Mouse (Mus musculus) NIH3T3 (cell line): ENCODE results near the gene Pirb.
A peak's percentile ranks its signal among the peaks of the same experiment; 100 is the strongest.
"Not testable (repeated sequence)": the region's sequence is repeated elsewhere in the genome, so short reads cannot be mapped to it uniquely, and the experiment has no call there.

Experiments used
- DNase-seq: peaks from one replicate; pipeline ENCODE4 v3.0.0-alpha.2; 2012; ENCODE audit warnings: low read depth

Gene Pirb

DNA sequence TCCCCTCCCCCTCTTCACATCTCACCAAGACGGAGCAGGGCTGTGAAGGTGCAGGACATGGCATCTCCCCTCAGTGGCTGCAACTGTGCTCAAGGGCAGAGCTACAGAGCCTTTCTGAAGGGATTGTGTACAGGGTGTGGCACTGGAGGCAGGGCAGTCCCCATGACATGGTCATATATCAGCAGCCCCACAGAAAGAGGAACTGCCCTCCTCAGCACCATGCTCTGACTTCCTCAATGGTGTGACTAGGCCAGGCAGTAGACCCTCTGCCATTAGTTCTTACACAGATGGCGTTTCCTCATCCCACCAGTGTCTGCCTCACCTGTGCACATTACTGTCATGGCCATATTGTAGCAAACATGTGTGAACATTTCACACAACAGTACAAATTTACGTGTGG lies at the start of gene Pirb:
Pirb (minus strand) TSS at position 124 of the 400 bp plus-strand sequence.
- not testable (repeated sequence) for DNase-seq

GRCm38 (mm10) chr7:3732675-3733074 lies 12.5 kb upstream of the Pirb start:
- not testable (repeated sequence) for DNase-seq

GRCm38 (mm10) chr7:3725459-3725858 lies 5.3 kb upstream of the Pirb start:
- not testable (repeated sequence) for DNase-seq

DNA sequence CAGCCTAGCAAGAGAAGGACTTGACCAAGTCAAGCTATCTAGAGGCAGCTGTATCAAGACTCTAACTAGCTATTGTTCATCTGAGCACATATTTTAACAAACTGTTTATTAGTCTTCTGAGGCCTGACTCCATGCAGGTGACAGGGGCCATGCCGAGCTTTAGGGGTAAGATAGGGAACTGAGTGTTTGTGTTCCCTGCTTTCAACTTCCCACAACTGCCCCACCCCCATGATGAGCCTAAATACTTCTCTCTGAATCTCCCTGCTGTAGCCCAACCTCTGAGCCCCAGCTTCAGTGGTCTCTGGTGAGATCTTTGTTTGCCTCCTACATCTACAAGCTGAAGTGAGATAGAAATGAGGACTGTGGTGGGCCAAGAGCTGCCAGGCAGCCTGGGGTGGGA lies 4.9 kb downstream of the Pirb start:
- DNase-seq, result no peak

DNA sequence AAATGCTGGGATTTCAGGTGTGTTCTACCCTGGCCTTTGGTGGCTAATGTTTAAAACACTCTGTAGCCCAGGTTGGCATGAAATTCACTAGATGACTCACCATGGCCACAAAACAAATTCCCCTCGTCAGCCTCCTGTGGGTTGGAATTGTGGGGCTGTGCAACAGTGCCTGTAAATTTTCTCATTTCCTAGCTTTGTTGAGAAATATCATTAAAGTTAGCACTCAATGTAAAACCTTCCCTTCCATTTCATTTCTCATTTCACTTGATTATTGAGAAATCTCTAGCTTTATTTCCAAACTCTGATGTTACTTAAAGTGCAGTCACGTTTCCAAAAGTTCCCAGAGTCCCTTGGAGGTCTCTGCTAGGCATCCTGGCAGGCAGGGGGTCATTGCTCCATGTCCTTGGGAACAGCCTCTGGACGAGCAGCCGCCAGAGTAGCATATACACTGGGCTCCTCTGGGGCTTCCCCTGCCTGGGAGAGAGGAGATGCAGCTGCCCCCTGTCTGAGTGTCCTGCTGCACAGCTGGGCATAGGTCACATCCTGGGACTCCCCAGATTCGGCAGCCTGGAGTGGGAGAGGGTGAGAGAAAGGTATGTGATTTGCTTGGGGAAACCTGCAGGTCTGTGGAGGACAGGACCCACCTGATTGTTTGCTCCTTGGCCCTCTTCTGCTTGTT lies 7.8 kb downstream of the Pirb start:
- no peak for DNase-seq

GRCm38 (mm10) chr7:3709000-3709399 lies 11.2 kb downstream of the Pirb start:
- DNase-seq, result no peak

GRCm38 (mm10) chr7:3708447-3708980 lies 11.7 kb downstream of the Pirb start:
- not testable (repeated sequence) for DNase-seq

DNA sequence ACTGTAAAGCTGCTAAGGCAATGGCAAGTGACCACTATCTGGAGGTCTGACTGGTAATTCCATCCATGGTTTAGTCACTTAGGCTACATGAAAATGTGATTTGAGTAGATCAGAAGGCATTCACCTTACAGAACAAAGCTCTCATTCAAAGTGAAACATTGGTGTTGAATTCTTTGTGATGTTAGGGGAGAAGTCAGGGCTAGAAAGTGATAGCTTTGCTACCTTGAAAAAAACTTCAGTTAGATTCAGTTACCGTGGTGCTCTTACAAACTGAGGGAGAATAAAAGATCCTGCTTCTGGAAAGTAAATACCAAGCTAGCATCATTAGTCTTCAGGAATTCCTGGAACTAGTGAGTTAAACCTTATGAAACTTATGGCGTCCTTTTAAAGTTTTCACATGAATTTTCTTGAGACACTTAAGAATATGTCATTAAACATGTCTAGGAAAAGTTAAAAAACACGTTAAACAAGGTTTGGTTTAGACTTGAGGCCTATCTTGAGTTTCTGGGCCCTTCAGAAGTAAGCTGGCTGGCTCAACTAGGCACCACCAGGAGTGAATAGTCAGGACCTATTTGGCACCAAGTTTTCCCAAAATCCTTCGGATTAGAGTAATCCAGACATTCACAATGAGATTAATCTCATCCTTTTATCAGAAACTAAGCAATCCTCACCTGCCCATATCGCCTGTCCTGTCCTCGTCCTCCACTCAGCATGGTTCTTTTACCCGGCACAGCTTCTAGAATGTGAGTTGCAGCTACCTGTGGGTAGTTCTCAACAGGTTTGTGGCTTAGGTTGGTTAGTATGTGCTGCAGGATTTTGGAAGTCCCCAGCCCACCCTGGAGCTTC lies 12.4 kb downstream of the Pirb start:
- DNase-seq, result peak; percentile 37

DNA sequence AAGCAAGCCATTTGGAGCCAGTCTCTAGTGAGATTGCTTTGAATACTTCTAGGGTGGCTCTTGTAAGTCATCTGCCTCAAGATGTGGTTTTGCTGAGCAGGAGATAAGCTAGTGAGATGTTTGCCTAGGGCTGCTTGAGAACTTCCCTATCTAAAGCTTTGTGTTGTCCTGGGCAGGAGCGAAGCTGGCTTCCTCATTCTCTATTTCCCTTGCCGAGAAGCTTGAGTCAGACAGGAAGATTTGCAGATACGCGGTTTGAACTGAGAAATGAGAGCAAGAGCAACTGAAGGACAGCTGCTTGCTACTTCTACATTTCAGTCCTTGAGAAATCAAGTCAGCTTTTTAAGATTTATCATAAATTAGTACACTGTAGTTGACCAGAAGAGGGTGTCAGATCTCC lies 13.2 kb downstream of the Pirb start:
- peak; percentile 25 for DNase-seq

- DNase-seq, result peak; percentile 54
Observed at GRCm38 (mm10) chr7:3706343-3706934, 13.8 kb downstream of the Pirb start.

GRCm38 (mm10) chr7:3705911-3706310 lies 14.3 kb downstream of the Pirb start:
- DNase-seq, result no peak

DNA sequence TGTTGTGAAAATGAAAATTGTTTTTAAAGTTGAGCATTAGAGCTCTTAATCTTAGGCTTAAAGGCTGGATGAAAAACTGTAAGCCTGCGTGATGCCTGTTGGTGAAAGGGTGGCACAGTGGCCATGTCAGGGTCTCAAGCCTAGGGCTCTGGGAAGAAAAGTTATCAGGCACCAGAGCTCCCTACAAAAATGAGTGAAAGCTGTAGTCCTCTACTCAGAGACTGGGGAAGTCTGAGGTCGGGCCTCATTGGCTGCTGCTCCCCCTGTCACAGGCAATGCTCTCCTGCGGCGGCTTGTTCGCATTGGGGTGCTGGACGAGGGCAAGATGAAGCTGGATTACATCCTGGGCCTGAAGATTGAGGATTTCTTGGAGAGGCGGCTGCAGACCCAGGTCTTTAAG lies 14.7 kb downstream of the Pirb start:
- not testable (repeated sequence) for DNase-seq

DNA sequence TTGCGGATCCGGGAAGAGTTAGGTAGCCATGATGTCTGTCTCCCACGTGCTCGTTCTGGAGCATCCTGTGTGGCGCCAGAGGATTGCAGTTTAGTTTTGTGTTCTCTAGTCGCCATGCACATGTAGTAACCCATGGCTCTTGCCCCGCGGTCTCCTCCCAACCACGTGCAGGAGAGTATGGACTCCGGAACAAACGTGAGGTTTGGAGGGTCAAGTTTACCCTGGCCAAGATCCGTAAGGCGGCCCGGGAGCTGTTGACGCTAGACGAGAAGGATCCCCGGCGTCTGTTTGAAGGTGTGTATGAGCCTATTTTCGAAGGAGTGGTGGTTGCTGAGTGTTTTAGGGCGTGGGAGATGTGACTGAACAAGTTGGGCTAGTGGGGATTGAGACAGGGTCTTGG lies 15.7 kb downstream of the Pirb start:
- DNase-seq, result peak; percentile 71

DNA sequence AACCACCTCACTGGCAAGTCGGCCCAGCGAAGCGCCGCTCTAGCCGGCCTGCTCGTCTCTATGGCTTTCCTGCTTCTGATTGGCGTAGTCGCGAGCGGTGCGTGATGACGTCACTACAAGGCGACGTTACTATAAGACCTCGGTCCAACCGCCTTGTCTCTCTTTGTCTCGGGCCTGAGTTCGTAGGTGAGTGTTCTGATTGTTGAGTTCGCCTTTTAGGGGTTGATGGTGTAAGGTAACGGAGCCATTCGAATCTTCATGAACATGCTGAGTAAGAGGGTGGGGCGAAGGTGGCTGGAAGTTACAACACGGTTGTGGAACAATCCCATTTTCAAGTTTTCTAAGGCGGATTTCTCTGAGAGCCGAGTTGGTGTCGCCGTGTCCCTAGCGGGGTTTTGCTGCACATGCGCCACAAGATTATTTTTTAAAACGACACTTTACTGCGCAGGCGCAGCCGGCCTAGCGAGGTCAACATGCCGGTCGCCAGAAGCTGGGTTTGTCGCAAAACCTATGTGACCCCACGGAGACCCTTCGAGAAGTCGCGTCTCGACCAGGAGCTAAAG lies 16.2 kb downstream of the Pirb start, which contains the start of gene Rps9:
Rps9 (plus strand) TSS at position 115 of the 563 bp plus-strand sequence.
- DNase-seq, result peak; percentile 98

GRCm38 (mm10) chr7:3703148-3703878 lies 16.9 kb downstream of the Pirb start:
- no peak for DNase-seq

GRCm38 (mm10) chr7:3698471-3698870 lies 21.7 kb downstream of the Pirb start:
- DNase-seq, result no peak

DNA sequence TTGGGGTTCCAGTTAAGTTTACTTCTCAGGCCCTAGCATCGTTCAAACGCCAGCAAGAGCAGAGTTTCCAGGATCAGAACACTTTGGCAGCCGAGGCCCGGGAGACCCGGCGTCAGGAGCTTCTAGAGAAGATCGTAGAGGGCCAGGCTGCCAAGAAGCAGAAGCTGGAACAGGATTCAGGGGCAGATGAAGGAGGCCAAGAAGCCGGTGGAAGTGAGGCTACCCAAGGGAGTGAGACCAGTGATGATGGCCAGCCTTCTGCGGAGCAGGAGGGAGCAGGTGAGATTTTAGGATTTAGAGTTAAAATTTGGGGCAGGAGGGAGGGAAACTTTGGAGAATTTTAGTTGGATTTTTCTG lies 25.3 kb downstream of the Pirb start:
- DNase-seq, result not testable (repeated sequence)

DNA sequence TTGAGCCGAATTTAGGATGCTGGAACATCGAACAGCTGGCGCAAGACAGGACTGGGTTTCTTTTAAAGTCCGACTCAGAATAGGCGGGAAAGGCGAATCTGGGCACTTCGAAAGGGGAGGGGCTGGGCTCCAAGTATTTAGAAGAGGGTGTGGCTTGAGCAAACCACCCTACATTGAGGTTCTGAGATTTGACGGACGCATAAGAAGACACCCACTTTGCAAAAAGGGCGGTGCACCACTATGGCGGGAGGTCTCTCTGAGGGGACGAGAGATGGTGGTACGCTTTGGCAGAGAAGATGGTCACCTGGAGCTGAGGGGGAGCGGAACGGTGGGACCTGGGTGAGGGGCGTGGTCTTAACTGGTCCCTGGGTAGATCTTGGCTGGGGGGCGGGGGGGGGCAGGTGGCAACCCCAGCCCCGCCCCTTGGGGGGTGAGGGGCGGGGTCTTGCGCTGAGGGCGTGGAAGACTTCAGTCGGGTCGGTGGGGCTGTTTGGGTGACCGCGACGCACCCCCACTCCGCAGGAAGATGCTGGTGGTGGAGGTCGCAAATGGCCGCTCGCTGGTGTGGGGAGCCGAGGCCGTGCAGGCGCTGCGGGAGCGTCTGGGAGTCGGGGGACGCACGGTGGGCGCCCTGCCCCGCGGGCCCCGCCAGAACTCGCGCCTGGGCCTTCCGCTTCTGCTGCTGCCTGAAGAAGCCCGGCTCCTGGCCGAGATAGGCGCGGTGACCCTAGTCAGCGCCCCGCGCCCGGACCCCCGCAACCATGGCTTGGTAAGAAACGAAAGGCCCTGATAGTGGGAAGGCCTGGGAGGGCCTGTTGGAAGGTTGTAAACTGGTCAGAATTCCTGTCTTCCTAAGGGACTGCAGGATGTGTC lies 25.9 kb downstream of the Pirb start:
- peak; percentile 93 for DNase-seq

- DNase-seq, result no peak
Observed at GRCm38 (mm10) chr7:3693809-3694075, 26.4 kb downstream of the Pirb start.

GRCm38 (mm10) chr7:3692987-3693808 lies 27.0 kb downstream of the Pirb start, which contains the start of gene Mboat7:
Gene Mboat7 (minus strand): TSS chr7:3693523.
- DNase-seq, result peak; percentile 97
